Mouse (Mus musculus): ENCODE measurements around the gene 1500011B03Rik. TPM values are rescaled to one million over a fixed set of nuclear protein-coding genes. Genes with fewer than 3 reads are reported as not detected.

The 1500011B03Rik gene
- polyA plus RNA-seq, 1 experiment from 2014 or later, result 70.3 TPM

DNA sequence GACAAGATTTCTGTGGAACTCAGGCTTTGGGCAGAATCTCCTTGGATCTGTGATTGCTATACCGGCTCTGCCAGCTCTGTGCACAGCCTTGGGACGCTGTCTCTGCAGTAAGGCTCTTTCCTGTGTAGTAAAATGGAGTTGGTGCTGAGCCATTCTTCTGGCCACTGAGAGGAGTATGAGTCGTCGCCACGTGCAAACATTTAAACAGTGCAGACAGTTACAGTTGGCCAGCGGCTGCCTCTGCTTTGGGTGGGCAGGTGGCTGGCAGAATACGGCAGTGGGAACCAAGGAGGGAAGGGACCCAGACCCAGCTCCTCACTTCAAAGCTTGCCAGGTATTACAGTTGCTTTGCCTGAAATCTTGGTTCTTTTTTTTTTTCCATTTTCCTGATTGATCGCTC lies 26.0 kb downstream of the 1500011B03Rik start:
- H3K4me2 ChIP-seq, result no peak overlapping the region
- H3K27me3 ChIP-seq (replicated peaks; ENCODE audit: control insufficient read depth, insufficient read depth, low read length), result no peaks in the 10 kb centered on the region
- DNase-seq (ENCODE audit: low spot score) (no peak), ATAC-seq (replicated peaks; ENCODE audit: low FRiP score) (no peak)
- H3K4me1 ChIP-seq (replicated peaks; ENCODE audit: control insufficient read depth, insufficient read depth, low read length), result peaks cover 26% of the 10 kb centered on the region
- H3K9me3 ChIP-seq (ENCODE audit: control insufficient read depth, low read length), result no peaks in the 10 kb centered on the region
- 91% methylated on average over 8 of the region's 8 CpGs for WGBS
- H3K27ac ChIP-seq (ENCODE audit: low read depth, low read length), result no peak overlapping the region
- H3K9ac ChIP-seq (ENCODE audit: low read depth, low read length), result no peak overlapping the region
- H3K36me3 ChIP-seq (ENCODE audit: control insufficient read depth, insufficient read depth, low read length), result peaks cover 24% of the 10 kb centered on the region
- H3K4me3 ChIP-seq (ENCODE audit: low read depth, low read length), result no peak overlapping the region

DNA sequence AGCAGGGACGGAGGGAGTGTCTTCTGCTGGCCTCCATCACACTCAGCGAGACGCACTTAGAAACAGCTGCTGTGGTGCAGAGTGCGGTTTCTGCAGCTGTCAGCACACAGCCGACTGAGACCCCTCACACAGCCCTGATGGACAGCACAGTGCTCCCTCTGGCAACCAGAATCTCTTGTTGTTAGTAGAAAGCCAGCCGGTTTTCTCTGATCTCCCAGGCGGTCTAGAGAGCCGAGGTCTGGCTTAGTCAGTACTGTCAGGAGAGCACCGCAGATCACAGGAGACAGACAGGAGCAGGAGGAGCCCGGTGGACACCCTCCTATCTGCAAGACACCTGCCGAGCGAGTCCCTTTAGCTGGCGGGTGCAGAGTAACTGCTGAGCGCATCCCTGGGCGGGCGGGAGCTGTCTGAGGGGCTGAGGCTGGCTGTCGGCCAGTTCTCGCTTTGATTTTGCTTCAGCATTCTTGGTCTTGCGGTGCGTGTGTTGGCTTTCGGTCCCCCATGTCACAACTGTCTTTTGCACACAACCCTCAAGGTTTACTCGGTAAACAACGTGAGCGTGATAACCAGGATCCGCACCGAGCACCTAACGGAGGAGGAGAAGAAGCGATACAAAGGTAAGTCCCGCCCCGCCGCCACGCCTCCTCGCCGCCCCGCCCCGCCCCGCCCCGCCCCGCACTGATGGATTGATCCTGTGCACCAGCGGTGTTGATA lies 26.8 kb downstream of the 1500011B03Rik start:
- WGBS, result 42% methylated on average over 40 of the region's 40 CpGs
- ATAC-seq (replicated peaks; ENCODE audit: low FRiP score), result peak; percentile 48; the same call in 1 of the 2 replicates
- no peaks in the 10 kb centered on the region for H3K27me3 ChIP-seq (replicated peaks; ENCODE audit: control insufficient read depth, insufficient read depth, low read length)
- no peak for DNase-seq (ENCODE audit: low spot score)
- H3K4me1 ChIP-seq (replicated peaks; ENCODE audit: control insufficient read depth, insufficient read depth, low read length), result peaks cover 23% of the 10 kb centered on the region
- H3K4me3 ChIP-seq (ENCODE audit: low read depth, low read length), result peak overlapping the region; percentile 33
- no peak overlapping the region for H3K27ac ChIP-seq (ENCODE audit: low read depth, low read length)
- peak overlapping the region; percentile 59 for H3K4me2 ChIP-seq
- no peak overlapping the region for H3K9ac ChIP-seq (ENCODE audit: low read depth, low read length)
- no peaks in the 10 kb centered on the region for H3K9me3 ChIP-seq (ENCODE audit: control insufficient read depth, low read length)
- H3K36me3 ChIP-seq (ENCODE audit: control insufficient read depth, insufficient read depth, low read length), result peaks cover 25% of the 10 kb centered on the region

DNA sequence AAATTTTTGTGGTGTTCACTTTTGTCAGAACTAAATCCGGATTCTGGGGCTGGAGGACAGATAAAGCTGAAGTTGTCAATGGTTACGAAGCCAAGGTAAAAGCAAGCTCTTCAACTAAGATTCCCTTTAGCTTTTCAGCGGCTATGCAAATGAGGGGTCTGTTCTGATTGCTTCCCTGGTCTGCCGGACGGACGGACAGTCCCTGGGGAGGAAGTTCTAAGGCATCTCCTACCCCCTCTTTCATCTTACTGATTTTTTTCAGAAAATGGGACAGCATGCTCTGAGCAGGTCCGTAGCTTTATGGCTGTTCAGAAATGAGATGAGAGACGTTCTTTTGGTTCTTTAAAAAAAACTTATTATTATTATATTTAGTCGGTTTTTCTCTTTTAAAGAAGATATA lies 27.6 kb downstream of the 1500011B03Rik start:
- Histone ChIP-seq H3K4me3 (ENCODE audit: low read depth, low read length) (no peak overlapping the region), H3K36me3 (ENCODE audit: control insufficient read depth, insufficient read depth, low read length) (peaks cover 25% of the 10 kb centered on the region), H3K4me1 (replicated peaks; ENCODE audit: control insufficient read depth, insufficient read depth, low read length) (peaks cover 19% of the 10 kb centered on the region), H3K9me3 (ENCODE audit: control insufficient read depth, low read length) (no peaks in the 10 kb centered on the region), H3K9ac (ENCODE audit: low read depth, low read length) (no peak overlapping the region), H3K27me3 (replicated peaks; ENCODE audit: control insufficient read depth, insufficient read depth, low read length) (no peaks in the 10 kb centered on the region), H3K4me2 (no peak overlapping the region), H3K27ac (ENCODE audit: low read depth, low read length) (no peak overlapping the region)
- DNase-seq (ENCODE audit: low spot score) (no peak), ATAC-seq (replicated peaks; ENCODE audit: low FRiP score) (no peak)
- 74% methylated on average over 9 of the region's 9 CpGs for WGBS

DNA sequence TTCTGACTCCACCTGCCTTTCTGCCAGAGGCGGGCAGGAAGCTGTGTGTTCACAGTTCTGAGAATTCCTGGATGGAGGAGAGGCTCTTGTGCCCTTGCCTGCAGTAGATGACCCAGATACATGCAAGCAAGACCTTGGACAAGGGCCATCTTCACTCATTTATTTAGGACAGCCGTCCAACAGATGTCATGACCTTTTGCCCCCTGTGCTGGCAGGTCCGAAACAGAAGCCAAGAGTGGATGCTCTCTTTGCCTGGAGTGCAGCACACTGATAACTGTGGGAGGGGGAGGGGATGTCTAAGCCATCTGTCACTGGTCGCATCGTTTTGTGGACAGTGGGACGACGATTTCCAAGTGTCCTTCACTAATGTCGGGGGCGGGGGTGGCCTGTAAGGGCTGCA lies 28.0 kb downstream of the 1500011B03Rik start:
- ATAC-seq (replicated peaks; ENCODE audit: low FRiP score) (no peak), DNase-seq (ENCODE audit: low spot score) (no peak)
- H3K4me3 ChIP-seq (ENCODE audit: low read depth, low read length), result no peak overlapping the region
- no peaks in the 10 kb centered on the region for H3K9me3 ChIP-seq (ENCODE audit: control insufficient read depth, low read length)
- peaks cover 21% of the 10 kb centered on the region for H3K36me3 ChIP-seq (ENCODE audit: control insufficient read depth, insufficient read depth, low read length)
- H3K27me3 ChIP-seq (replicated peaks; ENCODE audit: control insufficient read depth, insufficient read depth, low read length), result no peaks in the 10 kb centered on the region
- peaks cover 19% of the 10 kb centered on the region for H3K4me1 ChIP-seq (replicated peaks; ENCODE audit: control insufficient read depth, insufficient read depth, low read length)
- no peak overlapping the region for H3K9ac ChIP-seq (ENCODE audit: low read depth, low read length)
- no peak overlapping the region for H3K4me2 ChIP-seq
- H3K27ac ChIP-seq (ENCODE audit: low read depth, low read length), result no peak overlapping the region
- WGBS, result 47% methylated on average over 9 of the region's 9 CpGs

DNA sequence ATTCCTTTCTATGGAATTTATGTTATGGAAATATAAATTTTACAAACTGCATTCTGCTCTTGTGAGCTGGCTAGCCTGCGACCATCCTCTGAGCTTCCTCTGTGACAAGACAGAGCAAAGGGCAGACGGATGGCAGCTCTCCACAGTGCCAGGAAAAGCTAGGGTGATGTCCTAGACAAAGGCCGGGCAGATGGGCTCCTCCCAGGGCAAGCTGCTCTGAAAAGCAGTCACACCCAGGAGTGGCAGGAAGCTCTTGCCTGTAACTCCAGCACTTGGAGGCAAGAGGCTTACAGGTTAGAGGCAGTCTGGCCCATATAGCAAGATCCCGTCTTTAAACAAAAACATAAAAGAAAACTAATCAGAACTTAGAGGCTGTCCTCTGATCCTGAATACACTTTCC lies 28.7 kb downstream of the 1500011B03Rik start:
- no peak overlapping the region for H3K9ac ChIP-seq (ENCODE audit: low read depth, low read length)
- no peak overlapping the region for H3K4me3 ChIP-seq (ENCODE audit: low read depth, low read length)
- H3K9me3 ChIP-seq (ENCODE audit: control insufficient read depth, low read length), result no peaks in the 10 kb centered on the region
- DNase-seq (ENCODE audit: low spot score), result no peak
- ATAC-seq (replicated peaks; ENCODE audit: low FRiP score), result no peak
- no peak overlapping the region for H3K4me2 ChIP-seq
- 72% methylated on average over 4 of the region's 4 CpGs for WGBS
- H3K27me3 ChIP-seq (replicated peaks; ENCODE audit: control insufficient read depth, insufficient read depth, low read length), result no peaks in the 10 kb centered on the region
- H3K27ac ChIP-seq (ENCODE audit: low read depth, low read length), result no peak overlapping the region
- peaks cover 19% of the 10 kb centered on the region for H3K4me1 ChIP-seq (replicated peaks; ENCODE audit: control insufficient read depth, insufficient read depth, low read length)
- peaks cover 19% of the 10 kb centered on the region for H3K36me3 ChIP-seq (ENCODE audit: control insufficient read depth, insufficient read depth, low read length)

DNA sequence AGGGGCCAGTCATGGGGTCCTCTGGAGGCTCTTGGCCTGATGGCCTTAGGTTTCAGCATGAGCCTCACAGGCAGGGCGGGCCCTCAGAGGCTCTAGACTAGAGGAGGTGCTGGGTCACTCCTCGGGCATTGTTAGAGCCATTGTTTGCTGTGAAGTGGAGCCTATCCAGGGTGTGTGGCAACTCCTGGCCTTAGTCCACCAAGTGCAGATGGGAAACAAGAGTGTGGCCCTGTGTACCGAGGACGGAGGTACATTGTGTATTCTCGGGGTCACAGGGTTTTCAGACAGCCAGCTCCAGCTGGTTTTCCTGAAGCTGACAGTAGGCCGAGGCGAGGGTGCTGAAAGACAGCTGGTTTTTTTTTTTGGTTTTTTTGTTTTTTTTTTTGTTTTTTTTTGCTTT lies 30.0 kb downstream of the 1500011B03Rik start:
- 90% methylated on average over 7 of the region's 7 CpGs for WGBS
- Histone ChIP-seq H3K4me1 (replicated peaks; ENCODE audit: control insufficient read depth, insufficient read depth, low read length) (peaks cover 19% of the 10 kb centered on the region), H3K27ac (ENCODE audit: low read depth, low read length) (no peak overlapping the region), H3K4me2 (no peak overlapping the region), H3K4me3 (ENCODE audit: low read depth, low read length) (no peak overlapping the region), H3K36me3 (ENCODE audit: control insufficient read depth, insufficient read depth, low read length) (peaks cover 18% of the 10 kb centered on the region), H3K9ac (ENCODE audit: low read depth, low read length) (no peak overlapping the region), H3K27me3 (replicated peaks; ENCODE audit: control insufficient read depth, insufficient read depth, low read length) (no peaks in the 10 kb centered on the region), H3K9me3 (ENCODE audit: control insufficient read depth, low read length) (no peaks in the 10 kb centered on the region)
- DNase-seq (ENCODE audit: low spot score) (no peak), ATAC-seq (replicated peaks; ENCODE audit: low FRiP score) (no peak)

DNA sequence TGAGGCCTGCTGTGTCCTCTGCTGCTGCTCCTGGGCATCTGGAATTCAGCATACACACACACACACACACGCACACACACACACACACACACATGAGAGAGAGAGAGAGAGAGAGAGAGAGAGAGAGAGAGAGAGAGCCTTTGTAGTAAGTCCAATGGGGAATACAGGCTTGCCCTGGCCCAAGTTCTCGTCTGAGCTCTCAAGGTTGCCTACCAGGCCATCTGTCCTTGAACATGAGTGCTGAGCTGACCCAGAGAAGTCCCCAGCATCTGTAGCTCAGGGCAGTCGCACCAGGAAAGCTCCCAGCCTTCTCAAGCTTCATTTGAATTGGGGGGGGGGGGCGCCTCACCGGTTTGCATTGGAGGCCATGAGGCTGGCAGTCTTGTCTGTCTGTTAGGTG lies 38.1 kb downstream of the 1500011B03Rik start:
- no peak overlapping the region for H3K4me3 ChIP-seq (ENCODE audit: low read depth, low read length)
- H3K4me2 ChIP-seq, result peak overlapping the region; percentile 63
- ATAC-seq (replicated peaks; ENCODE audit: low FRiP score), result no peak
- H3K27me3 ChIP-seq (replicated peaks; ENCODE audit: control insufficient read depth, insufficient read depth, low read length), result no peaks in the 10 kb centered on the region
- H3K27ac ChIP-seq (ENCODE audit: low read depth, low read length), result peak overlapping the region; percentile 88
- peaks cover 6% of the 10 kb centered on the region for H3K36me3 ChIP-seq (ENCODE audit: control insufficient read depth, insufficient read depth, low read length)
- 56% methylated on average over 5 of the region's 5 CpGs for WGBS
- no peak for DNase-seq (ENCODE audit: low spot score)
- peak overlapping the region; percentile 66 for H3K9ac ChIP-seq (ENCODE audit: low read depth, low read length)
- peaks cover 52% of the 10 kb centered on the region for H3K4me1 ChIP-seq (replicated peaks; ENCODE audit: control insufficient read depth, insufficient read depth, low read length)
- H3K9me3 ChIP-seq (ENCODE audit: control insufficient read depth, low read length), result no peaks in the 10 kb centered on the region

DNA sequence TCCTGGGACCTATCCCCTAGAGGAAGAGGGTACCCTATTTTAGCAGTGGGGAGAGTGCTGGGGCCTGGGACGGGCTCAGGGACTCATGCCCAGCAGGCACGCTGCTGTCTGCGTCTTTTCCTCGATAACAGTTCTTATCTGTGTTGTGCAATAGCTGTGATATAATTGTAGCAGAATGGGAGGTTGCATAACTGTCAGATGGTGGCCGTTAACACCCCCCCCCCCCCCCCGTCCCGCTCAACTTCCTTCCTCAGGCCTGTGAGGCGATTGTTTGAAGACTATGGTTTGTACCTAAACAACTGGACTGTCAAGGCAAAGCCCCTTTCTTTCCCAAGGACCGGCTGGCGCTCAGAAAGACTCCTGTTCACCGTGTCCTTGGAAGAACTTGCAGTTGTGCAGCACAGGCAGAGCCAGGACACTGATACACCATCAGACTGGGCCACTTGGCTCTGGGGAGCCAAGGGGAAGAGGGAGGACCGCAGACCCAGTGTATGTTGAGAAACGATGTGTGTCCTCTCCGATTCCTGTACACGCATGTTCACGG lies 38.6 kb downstream of the 1500011B03Rik start:
- Histone ChIP-seq H3K9me3 (ENCODE audit: control insufficient read depth, low read length) (no peaks in the 10 kb centered on the region), H3K9ac (ENCODE audit: low read depth, low read length) (peak overlapping the region; percentile 66), H3K4me3 (ENCODE audit: low read depth, low read length) (peak overlapping the region; percentile 23; the same call in 1 of the 2 replicates), H3K4me1 (replicated peaks; ENCODE audit: control insufficient read depth, insufficient read depth, low read length) (peaks cover 57% of the 10 kb centered on the region), H3K27ac (ENCODE audit: low read depth, low read length) (peak overlapping the region; percentile 88), H3K36me3 (ENCODE audit: control insufficient read depth, insufficient read depth, low read length) (peaks cover 6% of the 10 kb centered on the region), H3K4me2 (peak overlapping the region; percentile 63), H3K27me3 (replicated peaks; ENCODE audit: control insufficient read depth, insufficient read depth, low read length) (no peaks in the 10 kb centered on the region)
- DNase-seq (ENCODE audit: low spot score) (peak; percentile 54), ATAC-seq (replicated peaks; ENCODE audit: low FRiP score) (peak; percentile 86)
- WGBS, result 30% methylated on average over 16 of the region's 16 CpGs

All from liver, embryonic 11.5 days (tissue).